Mouse (Mus musculus): ENCODE data around the gene Spata33. TPM values are rescaled to one million over a fixed set of nuclear protein-coding genes. Genes with fewer than 3 reads are reported as not detected.

Spata33 gene
- polyA plus RNA-seq, 1 experiment from 2014 or later: 7.8 TPM

GRCm38 (mm10) chr8:123235520-123236497, 23.2 kb downstream of the Spata33 start, which contains the start of gene Spata2l:
Gene Spata2l (minus strand): TSS chr8:123236233.
- Histone ChIP-seq H3K27ac (no peak within 1 kb of the TSS), H3K36me3 (no peaks in the 10 kb centered on the region; the same call in 1 of the 2 replicates), H3K9ac (peak within 1 kb of the TSS; percentile 73), H3K4me1 (replicated peaks) (peaks cover 34% of the 10 kb centered on the region), H3K27me3 (peaks cover 45% of the 10 kb centered on the region), H3K4me3 (peak within 1 kb of the TSS; percentile 47), H3K4me2 (peak within 1 kb of the TSS; percentile 77), H3K9me3 (no peaks in the 10 kb centered on the region)
- ATAC-seq (ENCODE audit: low FRiP score): peak; percentile 77
- 2% methylated on average over 57 of the region's 57 CpGs for WGBS

GRCm38 (mm10) chr8:123239398-123239797, 26.8 kb downstream of the Spata33 start:
- no peak overlapping the region for H3K4me2 ChIP-seq
- H3K4me3 ChIP-seq: no peak overlapping the region
- no peaks in the 10 kb centered on the region for H3K9me3 ChIP-seq
- no peak overlapping the region for H3K27ac ChIP-seq
- peaks cover 21% of the 10 kb centered on the region for H3K4me1 ChIP-seq (replicated peaks)
- WGBS: 82% methylated on average over 10 of the region's 10 CpGs
- H3K36me3 ChIP-seq: peaks cover 28% of the 10 kb centered on the region
- ATAC-seq (ENCODE audit: low FRiP score): no peak
- no peak overlapping the region for H3K9ac ChIP-seq
- peaks cover 29% of the 10 kb centered on the region for H3K27me3 ChIP-seq

GRCm38 (mm10) chr8:123242107-123242923, 29.7 kb downstream of the Spata33 start:
- peaks cover 57% of the 10 kb centered on the region for H3K36me3 ChIP-seq
- no peak for ATAC-seq (ENCODE audit: low FRiP score)
- H3K4me3 ChIP-seq: no peak overlapping the region

GRCm38 (mm10) chr8:123243053-123243452, 30.4 kb downstream of the Spata33 start:
- no peaks in the 10 kb centered on the region for H3K9me3 ChIP-seq
- no peak overlapping the region for H3K27ac ChIP-seq
- no peak for ATAC-seq (ENCODE audit: low FRiP score)
- H3K4me2 ChIP-seq: no peak overlapping the region
- no peaks in the 10 kb centered on the region for H3K27me3 ChIP-seq
- no peak overlapping the region for H3K9ac ChIP-seq
- H3K4me3 ChIP-seq: no peak overlapping the region
- H3K4me1 ChIP-seq (replicated peaks): no peaks in the 10 kb centered on the region
- WGBS: 76% methylated on average over 11 of the region's 11 CpGs
- peaks cover 64% of the 10 kb centered on the region for H3K36me3 ChIP-seq

More at GRCm38 (mm10) chr8:123242107-123242923, 29.7 kb downstream of the Spata33 start:
- WGBS: 90% methylated on average over 7 of the region's 7 CpGs
- no peak overlapping the region for H3K27ac ChIP-seq
- H3K27me3 ChIP-seq: peaks cover under 1% of the 10 kb centered on the region; the same call in 1 of the 2 replicates
- no peak overlapping the region for H3K9ac ChIP-seq
- no peak overlapping the region for H3K4me2 ChIP-seq
- H3K4me1 ChIP-seq (replicated peaks): no peaks in the 10 kb centered on the region
- H3K9me3 ChIP-seq: no peaks in the 10 kb centered on the region

GRCm38 (mm10) chr8:123244382-123244781, 31.8 kb downstream of the Spata33 start:
- Histone ChIP-seq H3K4me3 (no peak overlapping the region), H3K4me2 (no peak overlapping the region), H3K9me3 (no peaks in the 10 kb centered on the region), H3K27ac (no peak overlapping the region), H3K4me1 (replicated peaks) (no peaks in the 10 kb centered on the region), H3K9ac (no peak overlapping the region), H3K27me3 (no peaks in the 10 kb centered on the region), H3K36me3 (peaks cover 78% of the 10 kb centered on the region)
- ATAC-seq (ENCODE audit: low FRiP score): no peak
- 95% methylated on average over 4 of the region's 4 CpGs for WGBS

GRCm38 (mm10) chr8:123245543-123245942, 32.9 kb downstream of the Spata33 start:
- Histone ChIP-seq H3K4me2 (no peak overlapping the region), H3K4me3 (no peak overlapping the region), H3K9ac (no peak overlapping the region), H3K27me3 (no peaks in the 10 kb centered on the region), H3K36me3 (peaks cover 88% of the 10 kb centered on the region), H3K27ac (no peak overlapping the region), H3K4me1 (replicated peaks) (no peaks in the 10 kb centered on the region), H3K9me3 (no peaks in the 10 kb centered on the region)
- WGBS: 91% methylated on average over 12 of the region's 12 CpGs
- no peak for ATAC-seq (ENCODE audit: low FRiP score)

- 96% methylated on average over 6 of the region's 6 CpGs for WGBS
- Histone ChIP-seq H3K9ac (0 out of 2 replicates have a peak overlapping the region, but pooled peaks have one; percentile 1), H3K4me2 (no peak overlapping the region), H3K27ac (no peak overlapping the region), H3K9me3 (no peaks in the 10 kb centered on the region), H3K36me3 (peaks cover 93% of the 10 kb centered on the region), H3K4me1 (replicated peaks) (peaks cover 6% of the 10 kb centered on the region), H3K27me3 (no peaks in the 10 kb centered on the region), H3K4me3 (no peak overlapping the region)
- no peak for ATAC-seq (ENCODE audit: low FRiP score)
These were observed 35.1 kb downstream of the Spata33 start for GRCm38 (mm10) chr8:123247748-123248147.

- WGBS: 93% methylated on average over 8 of the region's 8 CpGs
These were observed 36.0 kb downstream of the Spata33 start for GRCm38 (mm10) chr8:123248596-123248995.

GRCm38 (mm10) chr8:123250940-123251339, 38.3 kb downstream of the Spata33 start:
- Histone ChIP-seq H3K36me3 (peaks cover 65% of the 10 kb centered on the region), H3K4me1 (replicated peaks) (peaks cover 26% of the 10 kb centered on the region), H3K9me3 (no peaks in the 10 kb centered on the region), H3K27me3 (no peaks in the 10 kb centered on the region), H3K27ac (no peak overlapping the region), H3K4me2 (no peak overlapping the region), H3K9ac (no peak overlapping the region), H3K4me3 (no peak overlapping the region)
- no peak for ATAC-seq (ENCODE audit: low FRiP score)
- 92% methylated on average over 5 of the region's 5 CpGs for WGBS

More at GRCm38 (mm10) chr8:123248596-123248995, 36.0 kb downstream of the Spata33 start:
- no peak overlapping the region for H3K4me2 ChIP-seq
- no peaks in the 10 kb centered on the region for H3K9me3 ChIP-seq
- no peak overlapping the region for H3K9ac ChIP-seq
- peaks cover 85% of the 10 kb centered on the region for H3K36me3 ChIP-seq
- no peak overlapping the region for H3K4me3 ChIP-seq
- peaks cover 13% of the 10 kb centered on the region for H3K4me1 ChIP-seq (replicated peaks)
- H3K27me3 ChIP-seq: no peaks in the 10 kb centered on the region
- no peak for ATAC-seq (ENCODE audit: low FRiP score)
- no peak overlapping the region for H3K27ac ChIP-seq

- no peak for ATAC-seq (ENCODE audit: low FRiP score)
- WGBS: 70% methylated on average over 4 of the region's 4 CpGs
- H3K27ac ChIP-seq: peak overlapping the region; percentile 94
- no peaks in the 10 kb centered on the region for H3K9me3 ChIP-seq
- peaks cover 65% of the 10 kb centered on the region for H3K36me3 ChIP-seq
- H3K4me2 ChIP-seq: peak overlapping the region; percentile 99
- peak overlapping the region; percentile 97 for H3K4me3 ChIP-seq
- peak overlapping the region; percentile 99 for H3K9ac ChIP-seq
- no peaks in the 10 kb centered on the region for H3K27me3 ChIP-seq
- H3K4me1 ChIP-seq (replicated peaks): peaks cover 39% of the 10 kb centered on the region
These were observed 40.3 kb downstream of the Spata33 start for GRCm38 (mm10) chr8:123252925-123253324.

GRCm38 (mm10) chr8:123253451-123254098, 40.9 kb downstream of the Spata33 start:
- ATAC-seq (ENCODE audit: low FRiP score): peak; percentile 47
- Histone ChIP-seq H3K4me3 (peak overlapping the region; percentile 97), H3K27me3 (no peaks in the 10 kb centered on the region), H3K9me3 (no peaks in the 10 kb centered on the region), H3K27ac (peak overlapping the region; percentile 94), H3K36me3 (peaks cover 65% of the 10 kb centered on the region), H3K4me1 (replicated peaks) (peaks cover 39% of the 10 kb centered on the region), H3K4me2 (peak overlapping the region; percentile 99), H3K9ac (peak overlapping the region; percentile 99)
- WGBS: under 1% methylated on average over 39 of the region's 40 CpGs

Measured in hindbrain, embryonic 13.5 days (tissue).